Mouse (Mus musculus) heart, adult 2 months (tissue): ENCODE measurements around the gene Itgb5. TPM values are rescaled to one million over a fixed set of nuclear protein-coding genes. Genes with fewer than 3 reads are reported as not detected.
A peak's percentile ranks its signal among the peaks of the same experiment; 100 is the strongest.

Experiments used
- DNase-seq, 2 experiments: peaks; one replicate each; pipeline ENCODE4 v3.0.0; 2021
- H3K27ac ChIP-seq: fragments of 200-600 bp; 2 replicates; pipeline ENCODE4 v1.8.1; 2022
- H3K27me3 ChIP-seq: fragments of 200-500 bp; 2 replicates; pipeline ENCODE4 v1.6.1; 2012; ENCODE audit warnings: mild to moderate bottlenecking, low read length, inconsistent platforms, mixed read lengths; ENCODE audit not compliant: control insufficient read depth, insufficient read depth
- H3K36me3 ChIP-seq: fragments of 200-500 bp; 2 replicates; pipeline ENCODE4 v1.6.1; 2012; ENCODE audit warnings: low read length, inconsistent platforms; ENCODE audit not compliant: control insufficient read depth, insufficient read depth
- H3K4me1 ChIP-seq: fragments of 200-500 bp; 2 replicates; pipeline ENCODE4 v1.6.1; 2011; ENCODE audit warnings: low read length; ENCODE audit not compliant: control insufficient read depth, insufficient read depth
- H3K4me3 ChIP-seq: fragments of 200-600 bp; 2 replicates; pipeline ENCODE4 v1.8.1; 2022
- H3K79me2 ChIP-seq: fragments of 200-500 bp; replicated peaks from 2 replicates; pipeline ENCODE4 v1.6.1; 2012; ENCODE audit warnings: mild to moderate bottlenecking, inconsistent platforms, low read length, moderate library complexity, mixed read lengths; ENCODE audit not compliant: control insufficient read depth, insufficient read depth
- H3K9ac ChIP-seq: fragments of 200-500 bp; 2 replicates; pipeline ENCODE4 v1.6.1; 2012; ENCODE audit warnings: low read depth, mild to moderate bottlenecking, control low read depth, inconsistent platforms, low read length, mixed read lengths
- CTCF ChIP-seq: fragments of 200-600 bp; IDR thresholded peaks from 2 replicates; pipeline ENCODE4 v1.8.1; 2022; ENCODE audit warnings: antibody characterized with exemption, mild to moderate bottlenecking, moderate library complexity
- EP300 ChIP-seq: fragments of 200-500 bp; IDR thresholded peaks from 2 replicates; pipeline ENCODE4 v1.6.1; 2011; ENCODE audit warnings: low read depth, low read length, control low read depth; ENCODE audit not compliant: insufficient read depth
- POLR2A ChIP-seq: fragments of 200-500 bp; IDR thresholded peaks from 2 replicates; pipeline ENCODE4 v1.6.1; 2011; ENCODE audit warnings: mild to moderate bottlenecking, low read depth, low read length, control low read depth; ENCODE audit not compliant: insufficient read depth
- WGBS: fragments of 180-500 bp; shearing (Covaris S2); methylation state at CpG from one replicate; pipeline ENCODE4 v1.1.7; 2018; 5-methylcytosine and 5-hydroxymethylcytosine counted together
- intact Hi-C: fragments of 180-260 bp; cut with DNase I; formaldehyde crosslinking; loops from one replicate; pipeline ENCODE4 v1.15.1; 2025
- polyA plus RNA-seq: library from polyadenylated mRNA; depleted of rRNA; stranded (reverse); fragments of >200 nt; gene quantifications from 2 replicates; pipeline ENCODE4 v1.2.3, GENCODE M21; 2012
- total RNA-seq, 2 experiments: library from RNA; stranded (reverse); gene quantifications; 2 replicates each; pipeline ENCODE4 v1.2.3; 2021

Itgb5 gene
- total and polyA plus RNA-seq, 3 experiments = 83.2 to 95.7 (median 95.3) TPM

DNA sequence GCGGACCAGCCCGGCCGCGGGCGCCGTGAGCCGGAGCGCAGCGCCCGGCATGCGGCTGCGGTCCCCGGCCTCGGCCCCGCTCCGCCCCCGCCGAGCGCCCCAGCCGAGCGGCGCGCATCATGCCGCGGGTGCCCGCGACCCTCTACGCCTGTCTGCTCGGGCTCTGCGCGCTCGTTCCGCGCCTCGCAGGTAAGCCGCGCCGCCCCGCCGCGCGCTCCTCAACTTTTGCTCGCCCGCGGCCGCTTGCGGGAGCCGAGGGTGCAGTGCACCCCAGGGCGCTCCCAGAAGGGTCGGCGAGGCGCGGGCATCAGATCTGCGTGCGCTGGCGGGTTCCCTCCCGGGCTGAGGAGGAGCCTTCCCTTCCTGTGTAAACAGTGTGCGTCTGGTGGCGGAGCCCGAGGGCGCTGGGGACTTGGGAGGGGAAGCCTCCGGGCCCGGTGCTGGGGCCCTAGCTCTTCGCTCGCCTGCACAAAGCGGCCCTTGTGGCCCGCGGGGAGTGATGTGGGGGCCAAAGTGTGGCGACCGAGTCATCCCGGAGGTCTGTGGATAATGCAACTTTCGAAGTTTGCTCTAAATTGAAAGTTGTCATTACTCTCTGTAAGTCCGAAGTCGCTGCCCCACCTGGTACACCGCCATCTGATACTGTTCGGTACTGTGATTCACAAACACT is 512 bp downstream of the Itgb5 start:
- peak overlapping the region; percentile 97 for H3K4me3 ChIP-seq
- peak overlapping the region; percentile 92 for H3K27ac ChIP-seq
- H3K79me2 ChIP-seq = no peaks in the 10 kb centered on the region
- no peaks in the 10 kb centered on the region for H3K27me3 ChIP-seq
- peak; percentile 72 to 81 for DNase-seq
- no peaks in the 10 kb centered on the region for H3K36me3 ChIP-seq
- intact Hi-C loops = loop anchor here (2.0 to 5.0 kb wide), 2 partner anchors 61 to 282 kb away; no protein-coding TSS in a partner anchor
- H3K4me1 ChIP-seq = peaks cover 6% of the 10 kb centered on the region
- peak overlapping the region; percentile 91 for H3K9ac ChIP-seq
- peak; percentile 12; the same call in 1 of the 2 replicates for TF ChIP-seq CTCF
- TF ChIP-seq POLR2A = no peak
- TF ChIP-seq EP300 = no peak
- under 1% methylated on average over 73 of the region's 76 CpGs for WGBS

DNA sequence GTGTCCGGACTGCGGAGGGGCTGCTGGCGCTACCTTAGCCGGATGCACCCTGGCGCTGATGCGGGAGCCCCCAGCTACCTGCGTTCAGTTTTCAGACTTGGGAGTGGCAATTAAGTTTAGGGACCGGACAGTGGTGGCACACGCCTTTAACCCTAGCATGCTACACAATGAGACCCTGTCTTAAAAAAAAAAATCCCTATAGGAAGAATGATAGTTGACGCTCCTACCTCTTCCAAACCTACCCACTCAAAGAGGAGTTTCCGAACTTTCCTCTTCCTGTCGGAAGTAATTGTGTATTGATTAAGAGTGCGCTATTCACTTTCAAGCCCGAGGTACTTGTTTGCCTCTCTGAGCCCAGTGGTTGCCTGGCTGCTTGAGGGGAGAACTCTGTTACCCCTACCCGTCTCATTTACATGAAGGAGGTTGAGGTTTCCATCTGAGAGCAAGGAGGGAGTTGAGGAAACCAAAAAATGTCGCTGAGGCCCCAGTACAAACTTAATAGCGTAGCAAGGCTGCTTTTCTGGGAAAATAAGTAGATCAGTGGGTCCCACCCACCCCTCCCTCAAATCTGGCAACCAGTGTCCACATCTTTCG is 1.1 kb downstream of the Itgb5 start:
- Histone ChIP-seq H3K4me3 (peak overlapping the region; percentile 97), H3K79me2 (no peaks in the 10 kb centered on the region), H3K4me1 (peaks cover 6% of the 10 kb centered on the region), H3K36me3 (no peaks in the 10 kb centered on the region), H3K9ac (peak overlapping the region; percentile 91), H3K27me3 (no peaks in the 10 kb centered on the region), H3K27ac (peak overlapping the region; percentile 92)
- DNase-seq = no peak
- no peak for TF ChIP-seq CTCF
- no peak for TF ChIP-seq POLR2A
- no peak for TF ChIP-seq EP300
- intact Hi-C loops = loop anchor here (2.0 kb wide), 1 partner anchor 60 kb away; no protein-coding TSS in a partner anchor
- 15% methylated on average over 18 of the region's 18 CpGs for WGBS

DNA sequence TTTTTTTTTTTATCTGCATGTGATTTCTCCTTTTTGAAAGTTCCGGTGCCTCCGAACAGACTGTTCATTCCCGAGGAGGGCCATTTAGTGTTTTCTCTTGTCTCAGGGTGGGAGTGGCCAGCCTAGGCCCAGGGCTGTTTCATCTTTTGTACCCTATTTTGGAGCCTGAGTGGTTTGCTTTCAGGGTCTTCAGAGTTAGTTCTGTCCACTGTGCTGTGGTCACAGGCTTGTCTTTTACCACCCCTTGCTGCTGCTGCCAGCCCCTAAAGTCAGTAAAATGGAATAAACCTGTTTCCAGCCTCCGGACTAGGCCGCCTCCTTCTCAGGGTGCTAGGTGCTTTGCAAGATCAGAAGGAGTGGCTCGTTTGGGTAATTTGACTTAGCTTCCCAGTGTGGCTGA is 2.6 kb downstream of the Itgb5 start:
- 79% methylated on average over 6 of the region's 6 CpGs for WGBS
- H3K9ac ChIP-seq = no peak overlapping the region

GRCm38 (mm10) chr16:33832728-33833428 is 3.4 kb downstream of the Itgb5 start:
- H3K27me3 ChIP-seq = no peaks in the 10 kb centered on the region
- intact Hi-C loops = no loop called here
- H3K4me3 ChIP-seq = peak overlapping the region; percentile 10; the same call in 1 of the 2 replicates
- peak; percentile 36 to 40 for DNase-seq
- no peaks in the 10 kb centered on the region for H3K36me3 ChIP-seq
- peaks cover 16% of the 10 kb centered on the region for H3K4me1 ChIP-seq
- no peak for TF ChIP-seq CTCF
- no peak for TF ChIP-seq EP300
- no peak for TF ChIP-seq POLR2A
- no peak overlapping the region for H3K9ac ChIP-seq
- H3K27ac ChIP-seq = peak overlapping the region; percentile 63
- H3K79me2 ChIP-seq = no peaks in the 10 kb centered on the region
- WGBS = 25% methylated on average over 21 of the region's 21 CpGs

More for the DNA sequence above, 2.6 kb downstream of the Itgb5 start:
- Histone ChIP-seq H3K27ac (0 out of 2 replicates have a peak overlapping the region, but pooled peaks have one; percentile 63), H3K4me3 (no peak overlapping the region), H3K27me3 (no peaks in the 10 kb centered on the region), H3K4me1 (peaks cover 11% of the 10 kb centered on the region), H3K79me2 (no peaks in the 10 kb centered on the region), H3K36me3 (no peaks in the 10 kb centered on the region)
- TF ChIP-seq EP300 (no peak), POLR2A (no peak)
- intact Hi-C loops = no loop called here
- DNase-seq = no peak

DNA sequence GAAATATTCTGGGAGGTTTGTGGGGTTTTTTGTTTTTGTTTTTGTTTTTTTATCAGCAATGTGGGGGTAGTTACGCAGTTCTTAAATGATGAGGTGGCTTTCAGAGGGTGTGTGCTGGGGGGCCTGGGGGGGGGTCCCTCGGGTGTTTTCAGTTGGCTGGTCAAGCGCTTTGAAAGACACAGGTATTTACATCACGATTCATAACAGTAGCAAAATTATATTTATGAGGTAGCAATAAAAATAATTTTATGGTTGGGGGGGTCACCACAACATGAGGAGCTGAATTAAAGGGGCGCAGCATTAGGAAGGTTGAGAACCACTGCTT is 3.9 kb downstream of the Itgb5 start:
- DNase-seq = no peak
- Histone ChIP-seq H3K27ac (peak overlapping the region; percentile 63), H3K27me3 (no peaks in the 10 kb centered on the region), H3K79me2 (no peaks in the 10 kb centered on the region), H3K36me3 (no peaks in the 10 kb centered on the region), H3K4me3 (peak overlapping the region; percentile 37), H3K4me1 (peaks cover 16% of the 10 kb centered on the region), H3K9ac (peak overlapping the region; percentile 56; the same call in 1 of the 2 replicates)
- intact Hi-C loops = no loop called here
- TF ChIP-seq EP300 (no peak), CTCF (no peak), POLR2A (no peak)
- 23% methylated on average over 5 of the region's 5 CpGs for WGBS
